Mouse (Mus musculus) myocyte (in vitro differentiated cells): ENCODE data around the gene Ninj2. TPM values are rescaled to one million over a fixed set of nuclear protein-coding genes. Genes with fewer than 3 reads are reported as not detected.

Experiments used
- H3K27me3 ChIP-seq: one replicate; pipeline ENCODE4 v1.6.1; 2011; ENCODE audit not compliant: control insufficient read depth, insufficient read depth, insufficient read length
- H3K36me3 ChIP-seq: one replicate; pipeline ENCODE4 v1.6.1; 2011; ENCODE audit not compliant: control insufficient read depth, insufficient read depth
- H3K4me2 ChIP-seq: one replicate; pipeline ENCODE4 v1.6.1; 2011; ENCODE audit warnings: low read depth, control low read depth
- H3K4me3 ChIP-seq: one replicate; pipeline ENCODE4 v1.5.1; 2011; ENCODE audit warnings: mild to moderate bottlenecking, control low read depth, moderate library complexity
- H3K79me2 ChIP-seq: one replicate; pipeline ENCODE4 v1.6.1; 2011; ENCODE audit not compliant: control insufficient read depth, insufficient read depth
- H3ac ChIP-seq: one replicate; pipeline ENCODE4 v1.6.1; 2011; ENCODE audit not compliant: control insufficient read depth, insufficient read length
- CEBPB ChIP-seq: IDR thresholded peaks from 2 replicates; pipeline ENCODE4 v1.6.1; 2011; ENCODE audit warnings: mild to moderate bottlenecking, moderate library complexity; ENCODE audit not compliant: poor library complexity, insufficient read depth, severe bottlenecking
- E2F4 ChIP-seq: IDR thresholded peaks from one replicate; pipeline ENCODE4 v1.6.1; 2011; ENCODE audit warnings: mild to moderate bottlenecking, control low read depth, moderate library complexity; ENCODE audit not compliant: insufficient read depth
- MAX ChIP-seq: IDR thresholded peaks from one replicate; pipeline ENCODE4 v1.6.1; 2011; ENCODE audit warnings: low read depth, mild to moderate bottlenecking, control low read depth
- MYOD1 ChIP-seq, 3 experiments: IDR thresholded peaks; one replicate each; pipeline ENCODE4 v1.6.1; 2011; ENCODE audit warnings: control low read depth in 2 of 3, low read depth in 2 of 3, mild to moderate bottlenecking in 2 of 3, moderate library complexity in 1 of 3; ENCODE audit not compliant: insufficient read length in 2 of 3, control insufficient read depth in 1 of 3
- MYOG ChIP-seq, 3 experiments: IDR thresholded peaks; one replicate each; pipeline ENCODE4 v1.6.1; 2011; ENCODE audit warnings: control low read depth in 2 of 3, low read depth in 2 of 3, mild to moderate bottlenecking in 2 of 3; ENCODE audit not compliant: insufficient read length in 2 of 3, control insufficient read depth in 1 of 3, insufficient read depth in 1 of 3
- POLR2A ChIP-seq: IDR thresholded peaks from one replicate; pipeline ENCODE4 v1.6.1; 2011; ENCODE audit warnings: low read depth, mild to moderate bottlenecking, control low read depth, moderate library complexity; ENCODE audit not compliant: insufficient read length
- POLR2AphosphoS2 ChIP-seq: IDR thresholded peaks from one replicate; pipeline ENCODE4 v1.6.1; 2011; ENCODE audit warnings: low read depth, control low read depth; ENCODE audit not compliant: insufficient read length
- REST ChIP-seq: IDR thresholded peaks from one replicate; pipeline ENCODE4 v1.6.1; 2011; ENCODE audit warnings: mild to moderate bottlenecking, control low read depth, moderate library complexity; ENCODE audit not compliant: insufficient read depth, insufficient read length
- SRF ChIP-seq: IDR thresholded peaks from one replicate; pipeline ENCODE4 v1.6.1; 2011; ENCODE audit warnings: low read depth; ENCODE audit not compliant: control insufficient read depth, insufficient read length
- TCF12 ChIP-seq: IDR thresholded peaks from one replicate; pipeline ENCODE4 v1.6.1; 2011; ENCODE audit warnings: mild to moderate bottlenecking, control low read depth; ENCODE audit not compliant: poor library complexity, insufficient read depth, severe bottlenecking
- TCF3 ChIP-seq: IDR thresholded peaks from one replicate; pipeline ENCODE4 v1.6.1; 2011; ENCODE audit warnings: low read depth, control low read depth; ENCODE audit not compliant: insufficient read length
- USF1 ChIP-seq: IDR thresholded peaks from one replicate; pipeline ENCODE4 v1.6.1; 2011; ENCODE audit warnings: low read depth, mild to moderate bottlenecking, control low read depth, moderate library complexity
- polyA plus RNA-seq: library from polyadenylated mRNA; unstranded; fragments of >200 nt; fragmentation: generic; extraction: Trizol; gene quantifications from one replicate; pipeline ENCODE4 v1.2.1, GENCODE M21; 2012; ENCODE audit warnings: missing spikeins

The Ninj2 gene
- polyA plus RNA-seq, 1 experiment, result 0.05 TPM

GRCm38 (mm10) chr6:120202406-120202805 lies 109.3 kb downstream of the Ninj2 start:
- Histone ChIP-seq H3K27me3 (peaks cover 46% of the 10 kb centered on the region), H3ac (no peak overlapping the region), H3K4me3 (no peak overlapping the region), H3K79me2 (no peaks in the 10 kb centered on the region), H3K36me3 (no peaks in the 10 kb centered on the region), H3K4me2 (no peak overlapping the region)
- no peak for TF ChIP-seq MYOD1 (IDR thresholded peaks at IDR 0.05; ENCODE audit: control insufficient read depth in 1 of 3, insufficient read length in 2 of 3, low read depth in 2 of 3)
- TF ChIP-seq CEBPB, result no peak
- no peak for TF ChIP-seq E2F4
- TF ChIP-seq TCF3, result no peak
- no peak for TF ChIP-seq MAX
- no peak for TF ChIP-seq POLR2AphosphoS2
- TF ChIP-seq MYOG (IDR thresholded peaks at IDR 0.05; ENCODE audit: control insufficient read depth in 1 of 3, insufficient read depth in 1 of 3, insufficient read length in 2 of 3, low read depth in 2 of 3), result no peak
- no peak for TF ChIP-seq TCF12

- Histone ChIP-seq H3K36me3 (no peaks in the 10 kb centered on the region), H3ac (no peak overlapping the region), H3K4me3 (no peak overlapping the region), H3K79me2 (no peaks in the 10 kb centered on the region), H3K27me3 (peaks cover 52% of the 10 kb centered on the region), H3K4me2 (no peak overlapping the region)
- no peak for TF ChIP-seq TCF3
- no peak for TF ChIP-seq MYOG (IDR thresholded peaks at IDR 0.05; ENCODE audit: control insufficient read depth in 1 of 3, insufficient read depth in 1 of 3, insufficient read length in 2 of 3, low read depth in 2 of 3)
- TF ChIP-seq SRF, result no peak
- TF ChIP-seq POLR2A, result no peak
- no peak for TF ChIP-seq REST
- no peak for TF ChIP-seq POLR2AphosphoS2
- no peak for TF ChIP-seq TCF12
Measured at GRCm38 (mm10) chr6:120206586-120206985, 113.4 kb downstream of the Ninj2 start.

GRCm38 (mm10) chr6:120211536-120211935 lies 118.4 kb downstream of the Ninj2 start:
- Histone ChIP-seq H3K79me2 (no peaks in the 10 kb centered on the region), H3K4me2 (no peak overlapping the region), H3K27me3 (peaks cover 13% of the 10 kb centered on the region), H3ac (no peak overlapping the region), H3K4me3 (no peak overlapping the region), H3K36me3 (no peaks in the 10 kb centered on the region)
- no peak for TF ChIP-seq CEBPB
- no peak for TF ChIP-seq POLR2A
- TF ChIP-seq MYOG (IDR thresholded peaks at IDR 0.05; ENCODE audit: control insufficient read depth in 1 of 3, insufficient read depth in 1 of 3, insufficient read length in 2 of 3, low read depth in 2 of 3), result no peak
- TF ChIP-seq USF1, result no peak
- no peak for TF ChIP-seq REST
- TF ChIP-seq E2F4, result no peak
- TF ChIP-seq TCF3, result no peak
- TF ChIP-seq TCF12, result no peak
- TF ChIP-seq MYOD1 (IDR thresholded peaks at IDR 0.05; ENCODE audit: control insufficient read depth in 1 of 3, insufficient read length in 2 of 3, low read depth in 2 of 3), result no peak

GRCm38 (mm10) chr6:120216702-120217101 lies 123.6 kb downstream of the Ninj2 start:
- H3K36me3 ChIP-seq, result no peaks in the 10 kb centered on the region
- no peak overlapping the region for H3K4me2 ChIP-seq
- no peak overlapping the region for H3K4me3 ChIP-seq
- H3ac ChIP-seq, result no peak overlapping the region
- H3K79me2 ChIP-seq, result no peaks in the 10 kb centered on the region
- no peaks in the 10 kb centered on the region for H3K27me3 ChIP-seq
- no peak for TF ChIP-seq MAX
- no peak for TF ChIP-seq E2F4
- TF ChIP-seq POLR2AphosphoS2, result no peak
- no peak for TF ChIP-seq TCF12
- TF ChIP-seq MYOG (IDR thresholded peaks at IDR 0.05; ENCODE audit: control insufficient read depth in 1 of 3, insufficient read depth in 1 of 3, insufficient read length in 2 of 3, low read depth in 2 of 3), result no peak
- TF ChIP-seq SRF, result no peak
- no peak for TF ChIP-seq POLR2A
- no peak for TF ChIP-seq REST
- TF ChIP-seq TCF3, result no peak

GRCm38 (mm10) chr6:120219281-120219680 lies 126.1 kb downstream of the Ninj2 start:
- Histone ChIP-seq H3ac (no peak overlapping the region), H3K4me2 (no peak overlapping the region), H3K36me3 (no peaks in the 10 kb centered on the region), H3K27me3 (no peaks in the 10 kb centered on the region), H3K79me2 (no peaks in the 10 kb centered on the region), H3K4me3 (no peak overlapping the region)
- TF ChIP-seq MYOG (IDR thresholded peaks at IDR 0.05; ENCODE audit: control insufficient read depth in 1 of 3, insufficient read depth in 1 of 3, insufficient read length in 2 of 3, low read depth in 2 of 3) (no peak), POLR2AphosphoS2 (no peak), MYOD1 (IDR thresholded peaks at IDR 0.05; ENCODE audit: control insufficient read depth in 1 of 3, insufficient read length in 2 of 3, low read depth in 2 of 3) (no peak), USF1 (peak; percentile 56), TCF3 (no peak), MAX (no peak), CEBPB (no peak), E2F4 (no peak)
